Mouse (Mus musculus): ENCODE measurements around the gene Oas1c.

DNA sequence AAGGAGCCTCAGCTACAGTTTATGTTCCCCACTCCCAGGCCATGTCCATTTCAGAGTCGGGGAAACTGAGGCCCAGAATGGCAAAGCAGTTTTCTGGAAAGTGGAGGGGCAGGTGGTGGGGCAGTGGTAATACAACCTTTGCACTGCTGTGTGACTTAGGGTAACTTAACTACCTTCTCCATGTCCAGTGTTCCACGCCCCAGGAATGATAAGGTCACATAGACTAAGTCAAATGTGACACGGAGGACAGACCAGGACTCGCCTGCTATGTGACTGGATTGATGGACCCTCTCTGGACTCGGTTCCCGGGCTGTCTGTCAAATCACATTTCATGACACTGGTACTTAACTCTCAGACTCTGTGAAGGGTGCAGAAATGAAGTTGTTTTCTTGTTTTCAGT is 709 bp upstream of the Oas1c start:
- TF ChIP-seq POLR2A (IDR thresholded peaks at IDR 0.05; ENCODE audit: low read depth, low read length) (no peak), CTCF (IDR thresholded peaks at IDR 0.05; ENCODE audit: extremely low read depth, insufficient read depth, insufficient read length, insufficient replicate concordance) (no peak)
